Mouse (Mus musculus): ENCODE results near the gene Grik4.

DNA sequence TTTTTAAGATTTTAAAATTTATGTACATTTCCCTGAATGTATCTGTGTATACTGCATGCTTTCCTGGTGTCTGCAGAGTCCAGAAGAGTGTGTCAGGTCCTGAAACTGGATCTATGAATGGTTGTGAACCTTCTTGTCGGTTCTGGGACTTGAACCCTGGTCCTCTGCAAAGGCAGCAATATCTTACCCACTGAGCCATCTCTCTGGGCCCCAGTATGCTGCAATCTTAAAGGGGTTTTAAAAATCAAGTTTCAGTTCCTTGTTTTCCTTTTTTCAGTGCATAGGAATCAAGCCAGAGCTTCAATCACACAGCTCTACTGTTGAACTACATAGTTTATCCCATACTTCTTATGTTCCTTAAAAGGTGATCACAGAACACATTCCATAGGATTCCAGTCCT, 461.3 kb downstream of the Grik4 start:
- TF ChIP-seq EP300 (optimal IDR thresholded peaks at IDR 0.05): no peak
- TF ChIP-seq CTCF (IDR thresholded peaks at IDR 0.05; ENCODE audit: low read depth): no peak

All from stomach, postnatal 0 days (tissue).